Mouse (Mus musculus): Measurements from ENCODE around the gene R3hdm2. TPM values are rescaled to one million over a fixed set of nuclear protein-coding genes. Genes with fewer than 3 reads are reported as not detected.

R3hdm2 gene
- polyA plus RNA-seq, 1 experiment, result 179 TPM

GRCm38 (mm10) chr10:127352766-127353165 lies 27.4 kb upstream of the R3hdm2 start:
- no peak for DNase-seq (ENCODE audit: extremely low spot score in 1 of 2, low spot score in 1 of 2)

GRCm38 (mm10) chr10:127353909-127354895 lies 25.9 kb upstream of the R3hdm2 start, which contains the start of gene Inhbe:
Inhbe (minus strand) TSS chr10:127354411.
- DNase-seq (ENCODE audit: extremely low spot score in 1 of 2, low spot score in 1 of 2), result peak; percentile 87 to 90

- no peak for DNase-seq (ENCODE audit: extremely low spot score in 1 of 2, low spot score in 1 of 2)
Measured at GRCm38 (mm10) chr10:127355336-127355735, 24.8 kb upstream of the R3hdm2 start.

- DNase-seq (ENCODE audit: extremely low spot score in 1 of 2, low spot score in 1 of 2), result no peak
Measured at GRCm38 (mm10) chr10:127360714-127361113, 19.4 kb upstream of the R3hdm2 start.

GRCm38 (mm10) chr10:127367116-127367515 lies 13.0 kb upstream of the R3hdm2 start:
- no peak for DNase-seq (ENCODE audit: extremely low spot score in 1 of 2, low spot score in 1 of 2)

GRCm38 (mm10) chr10:127368273-127368672 lies 11.9 kb upstream of the R3hdm2 start:
- no peak for DNase-seq (ENCODE audit: extremely low spot score in 1 of 2, low spot score in 1 of 2)

GRCm38 (mm10) chr10:127369834-127370820 lies 10.0 kb upstream of the R3hdm2 start, which contains the start of gene Inhbc:
Inhbc (minus strand) TSS chr10:127370431.
- DNase-seq (ENCODE audit: extremely low spot score in 1 of 2, low spot score in 1 of 2), result no peak

- DNase-seq (ENCODE audit: extremely low spot score in 1 of 2, low spot score in 1 of 2), result no peak
Measured at GRCm38 (mm10) chr10:127371023-127371422, 9.1 kb upstream of the R3hdm2 start.

GRCm38 (mm10) chr10:127377700-127378099 lies 2.4 kb upstream of the R3hdm2 start:
- no peak for DNase-seq (ENCODE audit: extremely low spot score in 1 of 2, low spot score in 1 of 2)

- no peak for DNase-seq (ENCODE audit: extremely low spot score in 1 of 2, low spot score in 1 of 2)
Measured at GRCm38 (mm10) chr10:127379654-127380053, 473 bp upstream of the R3hdm2 start.

GRCm38 (mm10) chr10:127380767-127381742 lies 928 bp downstream of the R3hdm2 start:
- peak in 1 of 2 experiments; percentile 25 for DNase-seq (ENCODE audit: extremely low spot score in 1 of 2, low spot score in 1 of 2)

- no peak for DNase-seq (ENCODE audit: extremely low spot score in 1 of 2, low spot score in 1 of 2)
Measured at GRCm38 (mm10) chr10:127381743-127382134, 1.6 kb downstream of the R3hdm2 start.

GRCm38 (mm10) chr10:127391774-127392173 lies 11.6 kb downstream of the R3hdm2 start:
- DNase-seq (ENCODE audit: extremely low spot score in 1 of 2, low spot score in 1 of 2), result no peak

GRCm38 (mm10) chr10:127404701-127405100 lies 24.6 kb downstream of the R3hdm2 start:
- DNase-seq (ENCODE audit: extremely low spot score in 1 of 2, low spot score in 1 of 2), result no peak

GRCm38 (mm10) chr10:127407391-127407790 lies 27.3 kb downstream of the R3hdm2 start:
- no peak for DNase-seq (ENCODE audit: extremely low spot score in 1 of 2, low spot score in 1 of 2)

GRCm38 (mm10) chr10:127412101-127412500 lies 32.0 kb downstream of the R3hdm2 start:
- DNase-seq (ENCODE audit: extremely low spot score in 1 of 2, low spot score in 1 of 2), result no peak

GRCm38 (mm10) chr10:127412776-127413175 lies 32.6 kb downstream of the R3hdm2 start:
- no peak for DNase-seq (ENCODE audit: extremely low spot score in 1 of 2, low spot score in 1 of 2)

- DNase-seq (ENCODE audit: extremely low spot score in 1 of 2, low spot score in 1 of 2), result no peak
Measured at GRCm38 (mm10) chr10:127413585-127413984, 33.5 kb downstream of the R3hdm2 start.

GRCm38 (mm10) chr10:127414141-127414540 lies 34.0 kb downstream of the R3hdm2 start:
- DNase-seq (ENCODE audit: extremely low spot score in 1 of 2, low spot score in 1 of 2), result no peak

GRCm38 (mm10) chr10:127420131-127420530 lies 40.0 kb downstream of the R3hdm2 start:
- DNase-seq (ENCODE audit: extremely low spot score in 1 of 2, low spot score in 1 of 2), result peak in 1 of 2 experiments; percentile 39

All from frontal cortex, adult 2 months (tissue).